Mouse (Mus musculus) liver, postnatal 0 days (tissue): ENCODE data around the gene Timm22. TPM values are rescaled to one million over a fixed set of nuclear protein-coding genes. Genes with fewer than 3 reads are reported as not detected.

ENCODE experiments used
- ATAC-seq: fragments of 200-750 bp; cut with Nextera tagmentation; 2 replicates; pipeline ENCODE4 v1.8.0; 2017; ENCODE audit warnings: mild to moderate bottlenecking, moderate library complexity
- DNase-seq: peaks from one replicate; pipeline ENCODE4 v3.0.0-alpha.2; 2016
- H3K27ac ChIP-seq: fragments of 300-500 bp; sonication (generic); 2 replicates; pipeline ENCODE4 v1.5.1; 2014; ENCODE audit warnings: antibody characterized with exemption, moderate library complexity, mild to moderate bottlenecking, low read depth
- H3K27me3 ChIP-seq: fragments of 300-500 bp; sonication (generic); 2 replicates; pipeline ENCODE4 v1.6.1; 2014; ENCODE audit warnings: low read length, control low read depth, mixed read lengths; ENCODE audit not compliant: insufficient read depth
- H3K36me3 ChIP-seq: fragments of 300-500 bp; sonication (generic); replicated peaks from 2 replicates; pipeline ENCODE4 v1.6.1; 2014; ENCODE audit warnings: mild to moderate bottlenecking, control low read depth, low read length, moderate library complexity, mixed read lengths; ENCODE audit not compliant: insufficient read depth
- H3K4me1 ChIP-seq: fragments of 300-500 bp; sonication (generic); 2 replicates; pipeline ENCODE4 v1.6.1; 2014; ENCODE audit warnings: antibody characterized with exemption, mild to moderate bottlenecking, control low read depth; ENCODE audit not compliant: insufficient read depth
- H3K4me2 ChIP-seq: fragments of 300-500 bp; sonication (generic); 2 replicates; pipeline ENCODE4 v1.6.1; 2014; ENCODE audit warnings: low read depth, mild to moderate bottlenecking, low read length, moderate library complexity, mixed read lengths
- H3K4me3 ChIP-seq: fragments of 300-500 bp; sonication (generic); 2 replicates; pipeline ENCODE4 v1.5.1; 2014; ENCODE audit warnings: low read depth, low read length
- H3K9ac ChIP-seq: fragments of 300-500 bp; sonication (generic); replicated peaks from 2 replicates; pipeline ENCODE4 v1.6.1; 2014; ENCODE audit warnings: mild to moderate bottlenecking, moderate library complexity
- H3K9me3 ChIP-seq: fragments of 300-500 bp; sonication (generic); 2 replicates; pipeline ENCODE4 v1.6.1; 2016; ENCODE audit warnings: mild to moderate bottlenecking, control low read depth, low read length, mixed read lengths
- CTCF ChIP-seq: sonication (generic); IDR thresholded peaks from 2 replicates; pipeline ENCODE4 v1.5.1; 2016; ENCODE audit warnings: antibody characterized with exemption, low read depth
- EP300 ChIP-seq: IDR thresholded peaks from 2 replicates; pipeline ENCODE4 v1.6.1; 2016; ENCODE audit warnings: antibody characterized with exemption, low read depth, mild to moderate bottlenecking
- WGBS: fragments of 180-500 bp; shearing (Covaris S2); extraction: QIAGEN DNeasy Blood & Tissue Kit; methylation state at CpG from one replicate; pipeline ENCODE4 v1.1.7; 2014; ENCODE audit not compliant: insufficient replicate concordance; 5-methylcytosine and 5-hydroxymethylcytosine counted together
- polyA plus RNA-seq: library from polyadenylated mRNA; unstranded; fragments of >200 nt; fragmentation: Nextera tagmentation; extraction: Ambion mirVana; gene quantifications from 2 replicates; pipeline ENCODE4 v1.2.1, GENCODE M21; 2015

Gene Timm22
- polyA plus RNA-seq, 1 experiment from 2014 or later = 38.4 TPM

DNA sequence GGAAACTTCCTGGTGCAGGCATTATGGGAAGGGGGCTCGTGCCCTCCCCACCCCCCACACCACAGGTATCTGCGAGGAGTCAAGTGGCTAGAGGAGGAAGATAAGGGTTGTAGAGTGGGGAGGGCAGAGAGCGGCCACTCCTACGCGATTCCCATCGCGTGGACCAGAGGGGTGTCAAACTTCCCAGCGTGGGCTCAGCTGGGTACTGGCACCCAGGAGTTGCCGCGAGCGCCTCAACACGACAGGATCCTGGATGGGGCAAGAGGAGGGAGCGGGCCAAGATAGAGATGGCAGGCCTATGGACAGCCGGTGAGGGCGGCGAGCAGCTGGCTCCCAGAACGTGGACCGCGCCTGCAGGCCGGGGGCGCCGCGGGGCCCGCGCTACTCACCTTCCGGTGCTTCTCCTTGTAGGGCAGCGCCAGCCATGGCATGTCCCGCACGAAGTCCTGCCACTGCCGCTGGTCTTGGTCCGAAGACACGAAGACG is 8.4 kb upstream of the Timm22 start:
- Histone ChIP-seq H3K4me1 (peaks cover 4% of the 10 kb centered on the region), H3K4me3 (peak overlapping the region; percentile 72), H3K27me3 (no peaks in the 10 kb centered on the region; the same call in 1 of the 2 replicates), H3K9ac (peak overlapping the region; percentile 68), H3K36me3 (no peaks in the 10 kb centered on the region), H3K27ac (peak overlapping the region; percentile 44), H3K9me3 (no peaks in the 10 kb centered on the region), H3K4me2 (peak overlapping the region; percentile 95)
- DNase-seq (peak; percentile 60), ATAC-seq (peak; percentile 54)
- under 1% methylated on average over 32 of the region's 33 CpGs for WGBS
- TF ChIP-seq CTCF = no peak
- no peak for TF ChIP-seq EP300

DNA sequence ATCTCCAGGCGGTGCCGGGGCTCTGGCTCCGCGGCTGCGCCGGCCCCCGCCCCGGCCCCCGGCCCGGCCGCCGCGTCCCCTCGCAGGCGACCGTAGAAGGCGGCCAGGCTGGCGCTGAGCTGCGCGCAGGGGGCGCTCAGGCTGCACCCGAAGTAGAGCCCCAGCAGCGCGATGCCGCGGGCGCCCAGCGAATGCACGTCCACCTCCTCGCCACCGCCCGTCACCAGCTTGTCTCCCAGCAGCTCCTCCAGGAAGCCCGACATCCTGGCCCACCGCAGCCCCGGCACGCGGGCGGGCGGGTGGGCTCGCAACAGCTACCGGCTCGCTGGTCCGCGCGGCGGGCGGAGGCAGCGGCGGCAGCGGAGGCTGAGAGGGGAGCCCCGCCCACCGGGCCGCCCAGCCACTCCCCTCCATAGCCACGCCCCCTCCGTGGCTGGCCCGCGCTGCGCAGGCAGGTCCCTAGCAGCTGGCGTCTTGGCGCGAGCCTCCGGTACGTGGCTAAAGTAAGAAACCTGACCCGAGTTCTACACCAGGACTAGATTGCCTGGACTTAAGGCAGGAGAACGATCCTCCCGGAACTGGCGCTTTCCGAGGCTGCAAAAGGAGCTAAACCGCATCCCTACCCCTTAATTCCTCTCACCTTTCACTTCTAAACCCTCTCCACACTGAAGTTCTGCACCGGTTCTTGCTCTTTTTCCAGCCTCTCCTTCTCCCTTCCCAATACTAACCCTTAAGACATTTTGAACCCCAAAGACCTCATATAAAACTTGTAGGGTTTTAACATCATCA is 7.8 kb upstream of the Timm22 start, which contains the start of gene Nxn:
Gene Nxn (minus strand): TSS at position 343 of the 789 bp plus-strand sequence.
- DNase-seq = peak; percentile 93
- 2% methylated on average over 34 of the region's 70 CpGs for WGBS
- peak within 1 kb of the TSS; percentile 68 for H3K9ac ChIP-seq
- H3K9me3 ChIP-seq = no peaks in the 10 kb centered on the region
- H3K4me1 ChIP-seq = peaks cover 4% of the 10 kb centered on the region
- peak; percentile 92 for ATAC-seq
- peak within 1 kb of the TSS; percentile 72 for H3K4me3 ChIP-seq
- no peaks in the 10 kb centered on the region; the same call in 1 of the 2 replicates for H3K27me3 ChIP-seq
- H3K36me3 ChIP-seq = no peaks in the 10 kb centered on the region
- no peak for TF ChIP-seq EP300
- no peak for TF ChIP-seq CTCF
- H3K27ac ChIP-seq = peak within 1 kb of the TSS; percentile 44
- peak within 1 kb of the TSS; percentile 95 for H3K4me2 ChIP-seq

DNA sequence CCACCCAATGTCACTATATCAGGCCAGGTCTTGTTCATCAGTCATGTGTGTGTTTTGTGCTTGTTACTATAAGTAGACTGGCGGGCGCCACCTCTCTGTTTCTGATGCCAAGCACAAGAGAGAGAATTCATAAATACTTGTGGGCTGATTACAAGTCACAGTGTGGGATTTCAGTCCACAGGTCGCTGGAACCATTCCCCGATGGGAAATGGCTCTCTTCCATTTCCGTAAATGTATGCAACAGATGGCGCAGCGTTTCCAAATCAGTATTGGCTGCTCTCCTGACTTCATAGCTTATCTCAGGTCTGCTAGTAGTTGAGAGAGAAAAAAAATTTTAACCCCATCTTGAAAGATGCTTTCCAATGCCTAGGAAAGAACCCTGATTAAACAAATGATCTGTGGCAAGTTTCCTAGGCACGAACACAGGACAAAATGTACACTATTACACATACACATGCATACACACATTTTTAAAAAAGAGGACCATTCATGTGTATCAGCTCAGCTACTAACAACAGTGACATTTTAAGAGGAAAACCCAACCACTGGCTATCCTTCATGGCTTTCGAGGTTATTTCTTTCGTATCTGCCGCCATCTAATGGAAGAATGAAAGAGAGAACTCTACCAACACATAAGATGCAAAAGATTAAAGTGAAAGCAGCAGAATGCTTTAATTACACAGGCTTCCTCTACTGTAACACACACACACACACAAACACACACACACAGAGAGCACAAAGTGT is 7.0 kb upstream of the Timm22 start:
- Histone ChIP-seq H3K4me3 (peak overlapping the region; percentile 72), H3K27me3 (no peaks in the 10 kb centered on the region; the same call in 1 of the 2 replicates), H3K4me1 (peaks cover 4% of the 10 kb centered on the region), H3K27ac (no peak overlapping the region), H3K9ac (no peak overlapping the region), H3K4me2 (peak overlapping the region; percentile 95), H3K36me3 (no peaks in the 10 kb centered on the region), H3K9me3 (no peaks in the 10 kb centered on the region)
- 8% methylated on average over 11 of the region's 11 CpGs for WGBS
- ATAC-seq = peak; percentile 28; the same call in 1 of the 2 replicates
- peak; percentile 23 for DNase-seq
- no peak for TF ChIP-seq EP300
- TF ChIP-seq CTCF = peak; percentile 61

DNA sequence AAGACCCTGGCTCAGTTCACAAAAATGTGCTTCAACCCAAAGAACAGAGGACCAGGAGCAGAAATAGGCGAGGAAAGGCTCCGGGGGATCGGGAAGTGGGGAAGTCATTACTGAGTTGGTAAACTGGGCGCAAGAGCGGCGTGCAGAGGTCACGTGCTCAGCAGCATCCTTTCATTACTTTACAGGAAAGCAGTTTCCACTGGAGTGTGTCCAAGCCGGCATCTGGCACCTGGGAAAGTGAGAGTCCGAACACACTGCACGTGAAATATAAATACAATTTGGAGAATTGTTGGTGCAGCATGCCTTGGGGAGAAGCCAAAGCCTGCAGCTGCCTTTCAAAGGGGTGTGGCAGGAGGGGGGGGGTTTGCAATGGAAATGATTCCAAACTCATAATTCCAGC is 5.4 kb upstream of the Timm22 start:
- Histone ChIP-seq H3K27ac (no peak overlapping the region), H3K4me2 (no peak overlapping the region), H3K36me3 (no peaks in the 10 kb centered on the region), H3K9me3 (no peaks in the 10 kb centered on the region), H3K4me3 (no peak overlapping the region), H3K27me3 (no peaks in the 10 kb centered on the region; the same call in 1 of the 2 replicates), H3K4me1 (peaks cover 4% of the 10 kb centered on the region), H3K9ac (no peak overlapping the region)
- WGBS = 75% methylated on average over 10 of the region's 10 CpGs
- no peak for DNase-seq
- no peak for TF ChIP-seq EP300
- no peak for TF ChIP-seq CTCF
- ATAC-seq = no peak

DNA sequence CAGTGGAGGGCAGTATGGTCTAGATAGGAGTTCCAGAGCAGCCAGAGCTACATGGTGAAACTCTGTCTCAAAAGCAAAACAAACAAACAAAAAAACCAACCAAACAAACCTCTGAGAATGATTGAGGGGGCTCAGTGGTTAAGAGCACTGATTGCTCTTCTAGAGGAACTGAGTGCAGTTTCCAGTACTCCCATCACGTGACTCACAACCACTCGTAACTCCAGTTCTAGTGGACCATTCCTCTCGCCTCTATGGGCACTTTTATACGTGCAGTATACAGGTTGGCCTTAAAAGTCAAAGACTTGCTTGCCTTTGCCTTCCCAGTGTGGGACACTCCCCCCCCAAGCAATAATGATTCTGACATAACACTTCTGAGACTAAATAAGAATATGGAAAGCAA is 1.6 kb upstream of the Timm22 start:
- Histone ChIP-seq H3K36me3 (no peaks in the 10 kb centered on the region), H3K4me1 (peaks cover 6% of the 10 kb centered on the region; the same call in 1 of the 2 replicates), H3K4me3 (no peak overlapping the region), H3K27me3 (no peaks in the 10 kb centered on the region), H3K9ac (no peak overlapping the region), H3K9me3 (no peaks in the 10 kb centered on the region), H3K27ac (no peak overlapping the region), H3K4me2 (no peak overlapping the region)
- 56% methylated on average over 4 of the region's 4 CpGs for WGBS
- DNase-seq = no peak
- ATAC-seq = no peak
- TF ChIP-seq CTCF (no peak), EP300 (no peak)
